Mouse (Mus musculus) A20 (cell line): ENCODE measurements at regions not wholly inside any gene's neighbourhood (a gene's known extent, or its start where the extent isn't known, plus 50 kb on each side); places are given as distances from the start of the nearest gene placed in this dataset.

Experiments
- DNase-seq: peaks from one replicate; pipeline ENCODE4 v3.0.0-alpha.2; 2011; ENCODE audit warnings: low read depth, low spot score

DNA sequence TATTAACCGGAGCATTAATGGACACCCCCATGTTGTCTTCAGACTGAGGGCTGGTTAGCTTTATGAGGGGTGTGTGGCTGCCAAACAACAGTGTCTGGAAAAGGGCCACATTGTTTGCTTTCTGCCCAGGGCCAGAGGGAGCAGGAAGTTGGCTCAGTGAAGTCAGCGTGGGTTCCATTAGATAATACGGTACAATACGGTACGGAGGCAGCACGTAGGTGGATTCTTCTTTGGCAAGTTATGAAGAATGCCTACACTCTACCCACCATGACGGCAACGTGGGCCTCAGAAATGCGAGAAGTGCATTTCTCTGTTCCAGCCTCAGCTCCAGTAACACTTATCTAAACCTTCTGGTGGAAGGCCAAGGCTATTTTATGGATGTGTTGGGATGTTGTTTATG, 108.2 kb downstream of the Gm10260 start:
- DNase-seq = no peak

GRCm38 (mm10) chr13:97651761-97652160, 108.7 kb downstream of the Gm10260 start:
- no peak for DNase-seq

DNA sequence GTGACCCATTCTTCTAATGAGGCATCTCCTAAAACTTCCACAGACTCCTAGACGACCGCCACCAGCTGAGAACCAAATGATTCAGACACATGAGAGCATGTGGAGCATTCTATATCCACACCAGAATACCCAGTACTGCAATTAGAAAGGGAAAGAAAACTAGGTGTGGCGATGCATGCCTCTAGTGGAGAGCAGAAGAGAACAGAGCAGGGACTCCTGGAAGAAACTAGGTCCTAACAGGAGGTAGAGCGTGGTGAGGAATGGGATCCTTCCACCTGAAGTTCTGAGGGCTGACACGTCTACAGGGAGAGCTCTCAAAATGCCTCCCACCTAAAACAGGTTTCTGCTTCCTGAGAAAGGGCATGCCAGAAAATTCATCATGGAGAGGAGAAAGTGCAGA, 109.3 kb downstream of the Gm10260 start:
- DNase-seq = no peak

DNA sequence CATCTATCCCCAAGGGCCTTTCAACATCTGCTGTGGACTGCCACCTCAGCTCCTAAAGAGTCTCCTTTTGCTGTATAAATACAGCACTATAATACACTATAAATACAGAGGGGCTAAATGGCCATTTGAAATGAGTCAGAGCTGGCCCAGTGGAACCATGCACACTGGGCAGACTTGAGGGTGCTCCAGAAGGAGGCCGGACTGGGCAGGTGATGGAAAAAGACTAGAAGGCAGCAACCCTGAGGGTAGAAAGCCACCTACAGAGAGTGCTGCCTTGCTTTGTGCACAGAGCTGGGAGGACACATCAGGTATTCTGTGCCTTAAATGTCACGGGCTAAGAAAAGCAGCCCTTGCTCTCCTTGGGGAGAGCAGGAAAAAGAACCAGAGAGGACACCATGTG, 110.2 kb downstream of the Gm10260 start:
- no peak for DNase-seq

DNA sequence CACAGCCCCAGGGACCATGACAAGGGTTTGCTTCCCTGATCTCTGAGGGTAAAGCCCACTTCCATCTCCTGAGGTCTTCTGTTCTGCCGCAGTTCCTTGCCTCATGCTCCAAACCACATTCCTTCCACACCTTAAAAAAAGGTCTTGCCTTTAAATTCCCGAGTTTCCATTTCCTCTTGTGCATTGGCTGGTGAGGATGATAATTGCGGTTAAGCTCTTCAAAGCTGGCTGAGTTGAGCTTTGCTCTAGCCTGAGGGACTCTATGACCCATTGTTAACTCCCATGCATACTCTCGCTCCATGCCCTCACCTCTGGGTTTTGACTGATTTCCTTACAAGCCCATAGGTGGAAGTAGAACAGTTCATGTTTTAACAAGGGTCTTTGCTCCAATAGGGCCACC, 112.9 kb downstream of the Gm10260 start:
- no peak for DNase-seq

DNA sequence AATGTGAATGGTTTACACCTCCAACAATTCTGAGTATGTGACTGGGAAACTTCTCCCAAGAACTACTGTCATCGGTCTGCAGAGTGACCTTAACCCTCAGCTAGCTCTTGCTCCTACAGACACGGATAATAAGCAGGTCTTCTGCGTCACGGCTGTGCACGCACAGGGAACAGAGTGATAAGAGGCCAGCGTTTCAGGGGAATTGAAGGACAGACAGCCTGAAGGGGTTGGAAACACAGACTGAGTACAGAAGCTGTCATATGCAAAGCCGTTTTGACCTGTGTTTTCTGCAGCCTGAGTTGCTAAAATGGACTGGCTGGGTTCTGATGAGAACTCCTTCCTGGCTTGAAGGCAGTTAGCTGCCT, 114.4 kb downstream of the Gm10260 start:
- DNase-seq = no peak

- DNase-seq = no peak
Measured at GRCm38 (mm10) chr13:97645107-97646020, 115.1 kb downstream of the Gm10260 start.

DNA sequence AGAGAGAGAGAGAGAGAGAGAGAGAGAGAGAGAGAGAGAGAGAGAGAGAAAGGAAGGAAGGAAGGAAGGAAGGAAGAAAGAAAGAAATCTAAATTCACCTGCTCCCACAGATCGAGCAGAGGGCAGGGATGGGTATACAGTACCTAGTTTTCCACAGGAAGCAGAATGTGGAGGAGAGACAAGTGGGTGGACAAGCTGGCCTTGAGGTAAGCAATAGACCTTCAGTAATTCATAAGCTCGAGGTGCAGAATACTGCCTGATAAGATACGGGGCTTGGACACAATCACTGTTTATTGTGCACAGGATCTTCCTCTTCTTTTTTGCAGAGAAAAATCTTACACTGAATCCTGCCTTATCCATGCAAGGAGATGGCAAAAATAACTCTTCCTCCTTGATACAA, 120.2 kb downstream of the Gm10260 start:
- no peak for DNase-seq

DNA sequence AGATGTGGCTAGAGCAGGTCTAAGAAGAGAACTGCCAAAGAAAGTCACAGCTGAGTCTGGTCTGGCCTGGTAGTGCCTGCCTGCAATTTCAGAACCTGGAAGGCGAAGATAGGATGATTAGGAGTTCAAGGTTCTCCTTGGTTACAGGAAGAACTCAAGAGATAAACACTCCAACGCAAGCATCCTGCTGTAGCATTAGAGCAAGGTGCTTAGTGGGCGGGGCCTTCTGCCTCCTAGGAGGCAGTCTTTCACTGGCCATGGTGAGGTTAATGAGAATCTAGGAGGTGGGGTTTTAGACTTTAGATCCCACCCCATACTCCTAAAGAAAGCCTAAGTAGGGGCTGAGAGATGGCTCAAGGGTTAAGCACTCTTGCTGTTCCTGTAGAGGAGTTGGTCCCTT, 120.8 kb downstream of the Gm10260 start:
- DNase-seq = no peak

DNA sequence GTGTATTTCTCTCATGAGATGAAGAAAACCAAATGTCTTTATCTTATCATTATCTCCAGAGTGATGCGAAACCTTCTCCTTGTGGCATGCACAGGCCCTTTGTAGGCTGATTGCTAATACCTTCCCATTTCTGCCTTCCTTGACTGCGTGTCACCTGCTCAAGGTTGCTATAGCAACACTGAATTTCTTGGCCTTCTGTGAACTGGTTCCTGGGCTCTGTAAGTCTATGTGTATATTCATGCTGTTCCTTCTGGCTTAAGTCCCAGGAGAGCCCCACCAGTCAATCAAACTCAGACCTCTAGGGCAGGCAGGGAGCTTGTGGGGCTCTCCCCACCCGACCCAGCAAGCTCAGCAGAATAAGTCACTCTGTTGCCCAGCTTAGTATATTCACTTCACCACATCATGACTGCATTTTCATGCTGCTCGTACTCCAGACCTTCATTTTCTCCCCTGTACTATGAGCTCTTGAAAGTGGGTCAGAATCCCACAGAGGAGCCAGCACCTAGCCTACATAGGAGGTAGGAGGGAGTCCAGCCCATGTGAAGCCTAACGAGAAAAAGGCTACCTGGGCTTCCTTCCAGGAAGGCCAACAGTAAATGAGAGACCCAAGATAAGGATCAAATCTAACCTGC, 121.9 kb downstream of the Gm10260 start:
- no peak for DNase-seq

DNA sequence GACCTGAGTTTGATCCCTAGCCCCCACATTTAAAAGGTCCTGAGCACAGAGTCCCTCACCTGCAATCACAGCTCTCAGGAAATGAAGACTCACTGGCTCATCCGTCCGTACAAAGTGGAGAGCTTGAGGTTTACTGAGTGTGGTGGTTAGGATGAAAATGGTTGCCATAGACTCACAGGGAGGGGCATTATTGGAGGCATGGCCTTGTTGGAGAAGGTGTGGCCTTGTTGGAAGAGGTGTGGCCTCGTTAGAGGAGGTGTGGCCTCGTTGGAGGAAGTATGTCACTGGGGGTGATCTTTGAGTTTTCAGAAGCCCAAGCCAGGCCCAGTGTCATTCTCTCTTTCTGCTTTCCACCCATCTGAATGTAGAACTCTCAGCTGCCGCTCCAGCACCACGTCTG, 122.9 kb downstream of the Gm10260 start:
- DNase-seq = no peak

DNA sequence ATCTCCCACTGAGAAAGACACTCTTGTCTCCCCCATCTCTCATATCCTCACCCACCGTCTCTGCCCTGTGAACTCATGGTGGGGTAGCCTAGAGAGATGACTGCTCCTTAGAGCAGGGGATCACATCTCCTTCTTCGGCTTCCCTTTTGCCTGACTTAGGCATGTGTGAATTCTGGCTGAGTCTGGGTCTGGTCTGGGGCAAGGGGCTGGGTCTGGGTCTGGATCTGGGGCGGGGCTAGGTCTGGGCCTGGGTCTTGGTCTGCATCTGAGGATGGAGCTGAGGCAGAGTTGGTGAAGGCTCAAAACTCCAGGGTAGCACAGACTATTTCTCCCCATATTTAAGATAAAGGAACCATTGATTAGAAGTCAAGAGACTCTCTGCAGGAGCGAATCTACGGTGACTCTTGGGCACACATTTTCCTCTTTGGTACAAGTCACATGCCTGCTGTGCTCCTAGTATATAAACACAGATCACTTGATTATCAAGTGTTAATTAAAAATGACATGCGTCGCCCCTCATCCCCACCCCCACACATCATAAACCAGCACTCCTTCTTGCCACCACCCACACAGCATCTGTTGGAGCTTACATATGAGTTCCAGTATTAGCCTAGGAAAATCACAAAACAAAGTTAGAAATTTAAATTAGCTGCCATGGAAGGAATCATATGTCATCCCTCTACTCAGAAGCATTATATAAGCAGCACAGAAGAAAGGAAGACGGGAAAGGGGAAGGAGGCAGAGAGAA, 126.2 kb downstream of the Gm10260 start:
- DNase-seq = no peak

DNA sequence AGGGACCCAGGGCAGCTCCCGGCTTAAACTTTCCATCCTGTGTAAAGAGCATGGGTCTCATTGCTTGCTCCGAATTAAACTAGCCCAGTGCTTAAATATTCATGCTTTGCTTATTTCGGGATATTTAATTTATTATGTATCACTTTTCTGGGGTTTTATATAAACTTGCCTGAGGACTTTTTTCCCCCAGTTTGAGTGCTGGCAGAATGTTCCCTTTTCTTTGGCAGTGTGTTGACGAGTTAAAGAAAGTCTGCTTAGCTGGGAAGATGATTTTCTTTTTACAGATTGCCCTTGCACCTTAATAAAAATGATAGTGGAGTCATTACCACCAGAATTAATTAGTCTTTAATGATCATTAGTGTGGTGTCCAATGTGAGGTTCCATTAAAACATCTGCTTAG, 126.9 kb downstream of the Gm10260 start:
- DNase-seq = no peak

DNA sequence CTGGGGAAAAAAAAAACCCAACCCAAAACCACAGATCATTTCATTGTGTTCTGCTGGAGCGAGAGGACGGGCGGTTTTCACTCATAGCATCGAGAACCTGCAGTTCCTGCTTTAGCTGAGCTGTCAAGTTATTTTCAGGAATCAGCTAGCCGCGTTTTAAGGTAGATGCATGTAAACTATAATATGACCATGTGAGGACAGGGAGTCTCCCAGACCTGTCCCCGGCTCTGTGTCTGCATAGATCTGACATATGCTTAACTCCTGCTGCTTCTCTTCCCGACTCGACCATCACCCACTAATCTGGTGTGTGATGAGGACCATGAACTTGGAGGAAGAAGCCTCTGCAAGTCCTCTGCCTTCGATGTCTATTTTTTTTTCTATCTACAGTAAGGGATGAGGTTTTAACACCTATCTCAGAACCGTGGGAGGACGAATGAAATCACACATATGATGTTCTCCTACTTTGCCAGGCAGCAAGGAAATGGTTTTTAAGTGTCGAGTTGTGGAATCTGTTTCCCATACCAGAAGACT, 128.5 kb downstream of the Gm10260 start:
- no peak for DNase-seq

- no peak for DNase-seq
Measured at GRCm38 (mm10) chr13:97630921-97631320, 129.5 kb downstream of the Gm10260 start.

GRCm38 (mm10) chr13:97628608-97629007, 131.8 kb downstream of the Gm10260 start:
- no peak for DNase-seq

DNA sequence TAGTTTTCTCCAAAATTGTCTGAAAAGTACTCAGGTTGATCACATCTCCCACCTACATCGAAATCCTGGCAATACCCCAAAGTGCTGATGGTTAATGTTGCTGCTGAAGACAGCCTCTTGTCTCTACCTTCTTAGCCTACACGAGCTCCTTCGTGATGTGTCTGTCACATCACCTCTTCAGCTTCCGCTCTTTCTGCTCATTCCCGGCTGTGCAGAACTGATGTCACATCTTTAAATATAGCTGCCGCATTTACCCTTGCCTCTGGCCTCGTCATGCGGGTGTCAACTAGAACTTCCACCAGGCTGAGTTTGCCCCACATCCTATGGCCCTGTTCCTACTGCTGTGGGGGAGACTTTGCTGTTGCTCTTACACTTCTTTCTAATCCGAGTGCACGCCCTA, 133.2 kb downstream of the Gm10260 start:
- no peak for DNase-seq

GRCm38 (mm10) chr13:97626786-97627185, 133.6 kb downstream of the Gm10260 start:
- no peak for DNase-seq

DNA sequence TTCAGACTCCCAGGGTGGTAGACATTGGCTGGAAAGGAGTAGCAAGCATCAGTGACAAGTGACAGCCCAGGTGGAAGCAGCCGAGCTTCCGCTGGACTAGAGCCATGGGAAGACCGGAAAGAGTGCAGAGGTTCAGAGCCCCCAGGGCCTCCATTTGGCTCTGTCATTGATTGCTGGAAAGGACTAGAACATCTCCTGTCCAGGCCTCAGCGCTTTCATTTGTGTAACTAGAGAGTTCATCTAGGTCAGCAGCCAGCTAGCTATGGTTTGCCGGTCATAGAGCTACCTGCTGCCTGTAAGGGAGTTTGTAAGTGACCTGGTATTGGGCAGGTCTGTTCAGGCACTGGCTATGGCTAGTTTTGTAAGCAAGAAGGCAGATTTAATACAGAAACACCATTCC, 134.3 kb downstream of the Gm10260 start:
- DNase-seq = no peak

DNA sequence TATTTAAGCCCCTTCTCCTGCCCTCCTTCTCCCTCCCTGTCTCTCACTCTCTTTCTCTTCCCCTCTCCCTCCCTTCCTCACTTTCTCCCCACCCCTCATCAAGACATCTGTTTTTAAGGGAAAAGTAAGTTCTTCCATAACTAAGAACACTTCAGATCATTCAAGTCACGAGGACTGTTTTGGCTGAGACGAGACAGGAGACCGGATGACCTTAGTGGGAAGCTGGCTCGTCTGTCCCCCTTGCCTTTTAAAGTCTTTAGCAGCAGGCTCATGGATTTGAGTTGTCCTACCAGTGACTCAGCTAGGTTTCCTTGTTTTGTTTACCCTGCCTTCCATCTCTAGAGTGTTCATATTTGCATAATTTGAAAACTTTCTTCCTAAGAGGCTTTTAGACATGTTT, 135.0 kb downstream of the Gm10260 start:
- no peak for DNase-seq

DNA sequence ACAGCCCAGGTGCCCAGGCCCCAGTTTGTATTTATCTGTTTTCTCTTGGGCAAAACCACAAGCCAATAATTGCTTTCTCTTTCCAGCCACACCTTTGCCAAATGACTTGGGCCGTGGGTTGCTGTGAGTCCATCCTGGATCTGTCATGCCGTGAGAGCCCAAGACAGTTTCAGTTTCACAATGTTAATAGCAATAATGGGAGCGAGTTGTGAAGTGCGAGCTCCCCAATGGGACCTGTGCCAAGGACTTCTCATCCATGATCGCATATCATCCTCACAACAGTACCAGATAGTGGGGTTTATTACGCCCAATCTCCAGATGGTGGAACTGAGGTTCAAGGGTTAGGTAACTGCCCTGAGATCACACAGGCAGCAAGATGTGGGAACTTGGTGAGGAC, 142.2 kb downstream of the Gm10260 start:
- DNase-seq = no peak

DNA sequence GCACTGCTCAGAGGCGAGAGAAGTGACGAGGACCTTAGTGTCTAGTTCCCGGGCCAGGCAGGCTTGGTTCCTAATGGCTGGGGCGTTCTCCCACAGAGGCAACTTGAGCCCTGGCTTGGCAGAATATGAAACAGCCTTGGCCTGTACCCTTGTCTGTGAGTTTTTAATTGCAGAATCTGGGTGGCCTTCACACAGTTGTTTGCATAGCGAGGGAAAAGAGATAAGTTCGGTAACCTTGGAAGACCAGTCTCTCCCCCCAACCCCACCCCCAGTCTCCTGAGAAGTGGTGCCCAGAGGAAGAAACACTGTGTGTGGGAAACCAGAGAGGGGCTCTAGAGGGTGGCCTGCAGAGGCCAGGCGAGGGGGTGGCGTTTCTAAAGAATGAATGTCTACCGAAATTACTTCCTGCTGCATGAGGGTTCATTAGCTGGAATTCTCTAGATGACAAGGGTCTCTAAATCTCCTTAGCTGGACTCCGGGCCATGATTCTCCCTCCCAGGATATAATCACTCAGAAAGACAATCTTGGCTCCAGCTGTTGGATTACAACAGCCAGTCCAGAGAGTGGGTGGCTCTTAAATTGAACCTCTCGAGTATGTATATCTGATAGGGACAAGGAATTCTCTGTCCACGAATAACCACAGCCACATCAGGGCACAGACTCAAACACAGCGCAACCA, 142.8 kb downstream of the Gm10260 start:
- no peak for DNase-seq
